Mouse (Mus musculus) heart, embryonic 11.5 days (tissue): ENCODE measurements around the gene Il4. TPM values are rescaled to one million over a fixed set of nuclear protein-coding genes. Genes with fewer than 3 reads are reported as not detected.
A peak's percentile ranks its signal among the peaks of the same experiment; 100 is the strongest.
"Not testable (repeated sequence)": the region's sequence is repeated elsewhere in the genome, so short reads cannot be mapped to it uniquely, and the experiment has no call there.

Experiments
- ATAC-seq: fragments of 200-750 bp; cut with Nextera tagmentation; replicated peaks from 2 replicates; pipeline ENCODE4 v1.8.0; 2017; ENCODE audit warnings: moderate library complexity; ENCODE audit not compliant: insufficient number of reproducible peaks, low FRiP score, low TSS enrichment
- H3K27ac ChIP-seq: fragments of 300-500 bp; sonication (generic); 2 replicates; pipeline ENCODE4 v1.5.1; 2014; ENCODE audit warnings: mild to moderate bottlenecking, low read depth, low read length
- H3K27me3 ChIP-seq: fragments of 300-500 bp; sonication (generic); 2 replicates; pipeline ENCODE4 v1.6.1; 2014; ENCODE audit warnings: mild to moderate bottlenecking, low read length, mixed read lengths; ENCODE audit not compliant: control insufficient read depth, insufficient read depth
- H3K36me3 ChIP-seq: fragments of 300-500 bp; sonication (generic); 2 replicates; pipeline ENCODE4 v1.6.1; 2014; ENCODE audit warnings: mild to moderate bottlenecking, low read length, moderate library complexity, mixed read lengths; ENCODE audit not compliant: control insufficient read depth, insufficient read depth
- H3K4me1 ChIP-seq: fragments of 300-500 bp; sonication (generic); 2 replicates; pipeline ENCODE4 v1.6.1; 2014; ENCODE audit warnings: low read length; ENCODE audit not compliant: control insufficient read depth, insufficient read depth
- H3K4me2 ChIP-seq: fragments of 300-500 bp; sonication (generic); 2 replicates; pipeline ENCODE4 v1.6.1; 2014; ENCODE audit warnings: mild to moderate bottlenecking, moderate library complexity
- H3K4me3 ChIP-seq: fragments of 300-500 bp; sonication (generic); 2 replicates; pipeline ENCODE4 v1.5.1; 2014; ENCODE audit warnings: low read depth, low read length
- H3K9ac ChIP-seq: fragments of 300-500 bp; sonication (generic); 2 replicates; pipeline ENCODE4 v1.6.1; 2014; ENCODE audit warnings: mild to moderate bottlenecking, low read depth, low read length, moderate library complexity
- H3K9me3 ChIP-seq: fragments of 300-500 bp; sonication (generic); replicated peaks from 2 replicates; pipeline ENCODE4 v1.6.1; 2016; ENCODE audit warnings: low read length; ENCODE audit not compliant: control insufficient read depth
- WGBS: fragments of 180-500 bp; shearing (Covaris S2); extraction: QIAGEN DNeasy Blood & Tissue Kit; methylation state at CpG from one replicate; pipeline ENCODE4 v1.1.7; 2014; ENCODE audit not compliant: insufficient replicate concordance; 5-methylcytosine and 5-hydroxymethylcytosine counted together
- polyA plus RNA-seq: library from polyadenylated mRNA; unstranded; fragments of >200 nt; fragmentation: Nextera tagmentation; extraction: Ambion mirVana; gene quantifications from 2 replicates; pipeline ENCODE4 v1.2.1, GENCODE M21; 2014

Il4 gene
- polyA plus RNA-seq, 1 experiment from 2014 or later, result 0.86 TPM

DNA sequence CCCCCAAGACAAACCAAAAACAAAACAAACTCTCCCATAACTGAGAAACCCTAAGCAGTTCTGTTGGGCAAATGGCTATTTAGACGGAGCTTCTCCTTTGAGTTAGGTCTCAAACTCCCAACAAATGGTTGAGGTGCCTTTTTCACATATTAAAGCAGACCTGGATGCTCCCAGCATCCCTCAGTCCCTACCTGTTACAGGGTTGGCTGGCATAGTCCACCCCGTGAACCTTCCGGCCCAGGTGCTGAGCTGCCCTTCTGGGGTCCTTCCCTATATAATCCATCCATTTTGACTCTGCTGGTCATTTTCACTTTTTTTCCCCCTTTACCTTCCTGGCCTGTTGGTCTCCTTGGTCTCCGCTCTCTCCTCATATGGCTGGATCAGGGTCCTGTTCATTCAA is 51.8 kb downstream of the Il4 start:
- Histone ChIP-seq H3K4me2 (peak overlapping the region; percentile 88), H3K27ac (no peak overlapping the region), H3K9ac (no peak overlapping the region), H3K4me3 (peak overlapping the region; percentile 83), H3K36me3 (no peaks in the 10 kb centered on the region), H3K4me1 (peaks cover 4% of the 10 kb centered on the region; the same call in 1 of the 2 replicates), H3K27me3 (no peaks in the 10 kb centered on the region), H3K9me3 (no peaks in the 10 kb centered on the region)
- ATAC-seq, result no peak; the same call in 1 of the 2 replicates
- WGBS, result 82% methylated on average over 4 of the region's 4 CpGs

- WGBS, result 57% methylated on average over 2 of the region's 2 CpGs
- Histone ChIP-seq H3K27me3 (no peaks in the 10 kb centered on the region), H3K9ac (no peak overlapping the region), H3K4me3 (no peak overlapping the region), H3K4me1 (peaks cover 4% of the 10 kb centered on the region; the same call in 1 of the 2 replicates), H3K36me3 (no peaks in the 10 kb centered on the region), H3K4me2 (no peak overlapping the region), H3K9me3 (no peaks in the 10 kb centered on the region), H3K27ac (no peak overlapping the region)
- ATAC-seq, result no peak
These were observed 56.5 kb downstream of the Il4 start for GRCm38 (mm10) chr11:53561986-53562385.

- H3K27me3 ChIP-seq, H3K4me1 ChIP-seq, ATAC-seq, H3K9me3 ChIP-seq, H3K4me3 ChIP-seq, H3K36me3 ChIP-seq, H3K9ac ChIP-seq, H3K27ac ChIP-seq, H3K4me2 ChIP-seq: not testable (repeated sequence)
- WGBS, result 85% methylated on average over 1 of the region's 3 CpGs
These were observed 58.5 kb downstream of the Il4 start for GRCm38 (mm10) chr11:53559980-53560379.

DNA sequence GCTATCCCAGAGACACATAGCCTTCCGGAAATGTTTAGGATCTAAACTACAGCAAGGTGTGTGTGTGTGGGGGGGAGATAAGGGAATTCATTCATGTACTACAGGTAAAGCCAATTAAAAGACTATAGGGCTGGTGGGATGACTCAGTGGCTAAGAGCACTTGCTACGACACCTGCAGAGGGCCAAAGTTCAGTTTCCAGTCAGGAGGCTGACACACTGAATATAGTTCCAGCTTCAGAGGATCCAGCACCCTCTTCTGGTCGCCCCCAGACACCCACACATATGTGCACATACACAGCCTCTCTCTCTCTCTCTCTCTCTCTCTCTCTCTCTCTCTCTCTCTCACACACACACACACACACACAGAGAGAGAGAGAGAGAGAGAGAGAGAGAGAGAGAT is 60.5 kb downstream of the Il4 start:
- not testable (repeated sequence) for H3K36me3 ChIP-seq, H3K4me2 ChIP-seq

DNA sequence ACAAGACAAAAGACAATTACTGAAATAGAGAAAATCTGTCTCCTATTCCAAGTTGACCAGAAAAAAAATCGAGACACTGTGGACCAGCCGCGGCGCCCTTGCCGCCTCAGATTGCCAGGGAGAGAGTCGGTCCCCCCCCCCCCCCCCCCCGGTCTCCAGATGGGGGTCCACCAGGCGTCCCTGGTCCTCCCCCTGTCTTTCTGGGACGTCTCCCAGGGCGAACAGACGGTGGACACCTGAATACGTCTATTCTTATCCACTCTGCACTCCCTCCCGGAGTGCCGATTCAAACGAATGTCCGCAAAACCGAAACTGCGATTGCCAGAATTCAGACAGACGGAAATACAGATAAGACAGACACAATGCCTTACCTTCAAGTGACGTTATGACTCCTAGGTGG is 61.9 kb downstream of the Il4 start:
- H3K27me3 ChIP-seq, ATAC-seq, H3K9me3 ChIP-seq, H3K27ac ChIP-seq, H3K9ac ChIP-seq, H3K4me3 ChIP-seq, H3K4me2 ChIP-seq, H3K4me1 ChIP-seq, H3K36me3 ChIP-seq: not testable (repeated sequence)
- 89% methylated on average over 8 of the region's 20 CpGs for WGBS

More for the DNA sequence above, 60.5 kb downstream of the Il4 start:
- ATAC-seq, H3K4me1 ChIP-seq, H3K9me3 ChIP-seq, H3K9ac ChIP-seq, H3K27ac ChIP-seq, H3K4me3 ChIP-seq, H3K27me3 ChIP-seq: not testable (repeated sequence)
- WGBS, result 86% methylated on average over 1 of the region's 3 CpGs

Other genes with a start within 250 kb of the Il4 start
- gene Leap2, start 195.5 kb downstream of the Il4 start, polyA plus RNA-seq, result not detected in 2 replicates
- gene Uqcrq, start 187.8 kb downstream of the Il4 start, polyA plus RNA-seq, result 1,123 and 1,162 TPM in 2 replicates
- 0.76 and 1.4 TPM in 2 replicates for gene Gdf9, start 187.6 kb downstream of the Il4 start, polyA plus RNA-seq
- gene Gm10447, start 161.6 kb downstream of the Il4 start, polyA plus RNA-seq, result 0.13 TPM in 1 of 2 replicates, not detected in the other
- 3.3 and 3.7 TPM in 2 replicates for gene Shroom1, start 161.5 kb downstream of the Il4 start, polyA plus RNA-seq
- not detected in 2 replicates for gene Gm9837, start 148.2 kb downstream of the Il4 start, polyA plus RNA-seq
- gene Gm9945, start 138.5 kb downstream of the Il4 start, polyA plus RNA-seq, result 0.29 TPM in 1 of 2 replicates, not detected in the other
- 0.41 and 0.73 TPM in 2 replicates for gene Sowaha, start 138.4 kb downstream of the Il4 start, polyA plus RNA-seq
- 18.8 and 21.4 TPM in 2 replicates for gene Sept8, start 99.4 kb downstream of the Il4 start, polyA plus RNA-seq
- 31.9 and 38.6 TPM in 2 replicates for gene Kif3a, start 51.3 kb downstream of the Il4 start, polyA plus RNA-seq
- not detected in 2 replicates for gene Il13, start 16.0 kb upstream of the Il4 start, polyA plus RNA-seq
- gene Rad50, start 88.7 kb upstream of the Il4 start, polyA plus RNA-seq, result 19.5 and 22.4 TPM in 2 replicates
- not detected in 2 replicates for gene Il5, start 102.1 kb upstream of the Il4 start, polyA plus RNA-seq
- 8.5 and 8.8 TPM in 2 replicates for gene Irf1, start 151.3 kb upstream of the Il4 start, polyA plus RNA-seq
- gene Gm17334, start 154.5 kb upstream of the Il4 start, polyA plus RNA-seq, result 0.24 TPM in 1 of 2 replicates, not detected in the other
- gene Gm12216, start 240.6 kb upstream of the Il4 start, polyA plus RNA-seq, result 0.63 TPM in 1 of 2 replicates, not detected in the other